Mouse (Mus musculus) layer of hippocampus, adult 2 months (tissue): ENCODE measurements around the gene Rere. TPM values are rescaled to one million over a fixed set of nuclear protein-coding genes. Genes with fewer than 3 reads are reported as not detected.

Experiments
- DNase-seq, 2 experiments: peaks; one replicate each; pipeline ENCODE4 v3.0.0; 2022; ENCODE audit warnings: low spot score in 2 of 2
- H3K27ac ChIP-seq: fragments of 200-600 bp; 2 replicates; pipeline ENCODE4 v1.8.1; 2022
- H3K4me3 ChIP-seq: fragments of 200-600 bp; 2 replicates; pipeline ENCODE4 v1.8.1; 2022; ENCODE audit warnings: mild to moderate bottlenecking
- CTCF ChIP-seq: fragments of 200-600 bp; conservative IDR thresholded peaks from 2 replicates; pipeline ENCODE4 v1.8.1; 2022; ENCODE audit warnings: antibody characterized with exemption, mild to moderate bottlenecking, moderate library complexity
- total RNA-seq, 2 experiments: library from RNA; stranded (reverse); gene quantifications; 2 replicates each; pipeline ENCODE4 v1.2.3; 2021

The Rere gene
- total RNA-seq, 2 experiments from 2014 or later, result 144 to 153 TPM

- Histone ChIP-seq H3K27ac (peak overlapping the region; percentile 67), H3K4me3 (no peak overlapping the region)
- no peak for DNase-seq
- TF ChIP-seq CTCF, result no peak
Observed at GRCm38 (mm10) chr4:150450081-150450691, 168.7 kb downstream of the Rere start.

- no peak overlapping the region for H3K27ac ChIP-seq
- no peak for TF ChIP-seq CTCF
- DNase-seq, result no peak
- no peak overlapping the region for H3K4me3 ChIP-seq
Observed at GRCm38 (mm10) chr4:150452155-150452847, 170.9 kb downstream of the Rere start.

- DNase-seq, result no peak
- Histone ChIP-seq H3K27ac (peak overlapping the region; percentile 18; the same call in 1 of the 2 replicates), H3K4me3 (no peak overlapping the region)
- no peak for TF ChIP-seq CTCF
Observed at GRCm38 (mm10) chr4:150454571-150455306, 173.3 kb downstream of the Rere start.

- no peak for DNase-seq
- no peak overlapping the region for H3K27ac ChIP-seq
- TF ChIP-seq CTCF, result peak; percentile 53
- no peak overlapping the region for H3K4me3 ChIP-seq
Observed at GRCm38 (mm10) chr4:150455750-150456149, 174.3 kb downstream of the Rere start.

- no peak overlapping the region; the same call in 1 of the 2 replicates for H3K27ac ChIP-seq
- no peak for TF ChIP-seq CTCF
Observed at GRCm38 (mm10) chr4:150456452-150456851, 175.0 kb downstream of the Rere start.

GRCm38 (mm10) chr4:150456886-150457285 lies 175.4 kb downstream of the Rere start:
- no peak for DNase-seq
- Histone ChIP-seq H3K27ac (peak overlapping the region; percentile 71; the same call in 1 of the 2 replicates), H3K4me3 (no peak overlapping the region)
- no peak for TF ChIP-seq CTCF

More at GRCm38 (mm10) chr4:150456452-150456851, 175.0 kb downstream of the Rere start:
- no peak for DNase-seq
- H3K4me3 ChIP-seq, result no peak overlapping the region

GRCm38 (mm10) chr4:150457353-150457752 lies 175.9 kb downstream of the Rere start:
- no peak for DNase-seq
- no peak for TF ChIP-seq CTCF
- H3K4me3 ChIP-seq, result no peak overlapping the region
- peak overlapping the region; percentile 71; the same call in 1 of the 2 replicates for H3K27ac ChIP-seq

- Histone ChIP-seq H3K4me3 (no peak overlapping the region), H3K27ac (peak overlapping the region; percentile 71; the same call in 1 of the 2 replicates)
- no peak for TF ChIP-seq CTCF
- no peak for DNase-seq
Observed at GRCm38 (mm10) chr4:150457771-150458170, 176.3 kb downstream of the Rere start.

- peak in 1 of 2 experiments; percentile 32 for DNase-seq
- peak; percentile 23; the same call in 1 of the 2 replicates for TF ChIP-seq CTCF
- Histone ChIP-seq H3K27ac (peak overlapping the region; percentile 71), H3K4me3 (no peak overlapping the region)
Observed at GRCm38 (mm10) chr4:150459022-150459794, 177.8 kb downstream of the Rere start.

- no peak for TF ChIP-seq CTCF
- H3K27ac ChIP-seq, result peak overlapping the region; percentile 53; the same call in 1 of the 2 replicates
- no peak overlapping the region for H3K4me3 ChIP-seq
- no peak for DNase-seq
Observed at GRCm38 (mm10) chr4:150460451-150460850, 179.0 kb downstream of the Rere start.

GRCm38 (mm10) chr4:150461011-150461410 lies 179.6 kb downstream of the Rere start:
- no peak for TF ChIP-seq CTCF
- Histone ChIP-seq H3K4me3 (no peak overlapping the region), H3K27ac (peak overlapping the region; percentile 54; the same call in 1 of the 2 replicates)
- no peak for DNase-seq

GRCm38 (mm10) chr4:150461427-150462189 lies 180.2 kb downstream of the Rere start:
- H3K27ac ChIP-seq, result peak overlapping the region; percentile 54
- DNase-seq, result no peak
- H3K4me3 ChIP-seq, result no peak overlapping the region
- TF ChIP-seq CTCF, result no peak
